Mouse (Mus musculus): ENCODE data around the gene Gm11096. TPM values are rescaled to one million over a fixed set of nuclear protein-coding genes. Genes with fewer than 3 reads are reported as not detected.

Gene Gm11096
- polyA plus RNA-seq (2014; fragmentation: Illumina TruSeq; extraction: RNeasy Lipid Tissue Mini Kit (QIAGEN cat#74804); ENCODE audit: low read depth, low replicate concordance): not detected

DNA sequence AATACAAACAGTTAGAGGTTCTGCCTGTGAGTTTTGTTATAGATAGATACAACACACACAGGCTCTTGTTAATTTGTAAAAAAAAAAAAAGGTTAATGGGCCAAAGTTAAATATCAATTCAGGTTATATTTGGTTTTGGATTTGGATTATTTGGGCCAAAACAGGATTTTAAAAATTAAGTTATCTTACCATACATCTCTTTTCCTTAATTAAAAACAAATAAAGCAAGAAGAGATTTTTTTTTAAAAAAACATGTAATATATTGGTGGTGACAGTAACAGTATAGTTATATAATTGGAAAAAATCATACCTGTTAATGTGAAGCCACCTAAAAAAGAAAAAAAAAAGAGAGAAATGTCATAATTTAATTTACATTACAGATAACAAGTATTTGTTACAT lies at the start of gene Gm11096:
Gene Gm11096, plus strand, starts transcription at position 301 of the 400 bp plus-strand sequence.

Measured in adipose tissue, adult 10 weeks (tissue).